Mouse (Mus musculus) subcutaneous adipose tissue, adult 2 months (tissue): ENCODE data around the gene Prss54. TPM values are rescaled to one million over a fixed set of nuclear protein-coding genes. Genes with fewer than 3 reads are reported as not detected.

ENCODE experiments used
- polyA plus RNA-seq: library from polyadenylated mRNA; depleted of rRNA; stranded (reverse); fragments of >200 nt; gene quantifications from 2 replicates; pipeline ENCODE4 v1.2.3, GENCODE M21; 2012; ENCODE audit warnings: low replicate concordance; rRNA removed

The Prss54 gene
- polyA plus RNA-seq = not detected in 2 replicates

DNA sequence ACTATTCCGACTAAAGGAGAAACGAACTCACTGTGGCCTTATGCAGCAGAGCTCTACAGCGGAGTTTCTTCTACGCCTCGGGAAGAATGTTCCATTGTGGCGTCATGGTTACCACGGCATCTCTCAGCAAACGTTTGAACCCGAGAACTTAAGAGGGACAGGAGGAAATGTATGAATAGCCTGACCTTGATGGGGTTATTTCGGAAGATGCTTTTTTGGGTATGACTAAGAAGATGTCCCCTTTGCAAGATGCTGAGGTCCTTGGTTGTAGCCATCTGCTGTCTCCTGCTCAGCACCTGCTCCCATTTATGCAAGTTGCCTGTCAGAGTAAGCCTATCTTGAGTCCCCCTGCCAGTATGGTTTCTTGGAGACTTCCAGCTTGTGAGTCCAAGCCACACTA is at the start of gene Prss54:
TSS of gene Prss54 (minus strand) at position 101 of the 400 bp plus-strand sequence.

DNA sequence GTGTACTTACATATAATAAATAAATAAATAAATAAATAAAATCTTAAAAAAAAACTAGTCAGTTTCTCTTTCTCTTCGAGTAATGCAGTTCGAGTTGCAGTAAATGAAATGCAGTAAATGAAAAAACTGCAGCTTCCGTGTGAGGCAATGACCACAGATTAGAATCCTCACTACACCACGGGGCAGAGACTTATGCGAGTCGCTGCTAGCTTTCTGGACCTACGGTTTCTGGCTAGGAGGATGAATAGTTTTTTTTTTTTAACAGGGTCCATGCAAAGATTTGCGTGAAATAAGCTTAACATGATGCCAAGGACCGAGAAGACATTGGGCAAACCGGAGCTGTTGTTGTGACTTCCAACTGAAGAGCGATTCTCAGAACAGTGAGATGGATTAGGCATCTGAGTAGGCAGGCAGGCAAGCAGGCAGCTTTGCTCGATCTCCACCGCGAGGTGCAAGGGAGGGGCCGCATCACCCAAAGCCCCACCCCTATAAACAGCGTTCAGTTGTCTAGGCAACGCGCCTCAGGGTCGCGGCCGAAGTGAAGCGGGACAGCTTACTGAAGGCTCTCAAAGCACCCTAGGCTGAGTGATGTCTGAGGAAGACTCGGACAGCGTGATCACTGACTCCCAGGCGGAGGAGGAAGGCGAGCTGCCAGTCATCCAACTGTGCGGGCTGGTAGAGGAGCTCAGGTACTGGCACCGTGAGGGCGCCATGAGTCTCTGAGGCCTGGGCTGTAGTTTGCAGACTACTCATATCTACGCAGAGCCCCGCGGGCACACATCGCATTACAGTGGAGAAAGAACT is 42.4 kb downstream of the Prss54 start, which contains the start of gene Ccdc113:
TSS of gene Ccdc113 (plus strand) at position 502 of the 804 bp plus-strand sequence.

Other genes starting within 250 kb of the Prss54 start
- gene Zfp319, start 244.4 kb downstream of the Prss54 start, polyA plus RNA-seq = 6.8 and 14.3 TPM in 2 replicates
- 25.8 and 38.7 TPM in 2 replicates for gene Usb1, start 244.1 kb downstream of the Prss54 start, polyA plus RNA-seq
- gene Mmp15, start 224.1 kb downstream of the Prss54 start, polyA plus RNA-seq = 18.3 and 30.4 TPM in 2 replicates
- 38.8 and 85.9 TPM in 2 replicates for gene Cfap20, start 141.5 kb downstream of the Prss54 start, polyA plus RNA-seq
- 26.7 and 34.3 TPM in 2 replicates for gene Csnk2a2, start 86.3 kb downstream of the Prss54 start, polyA plus RNA-seq
- gene Ccdc113, start 42.3 kb downstream of the Prss54 start, polyA plus RNA-seq = 0.27 TPM in 1 of 2 replicates, not detected in the other
- gene Gins3, start 57.1 kb upstream of the Prss54 start, polyA plus RNA-seq = 1.3 and 4.2 TPM in 2 replicates
- gene Ndrg4, start 100.6 kb upstream of the Prss54 start, polyA plus RNA-seq = 18.1 and 46.3 TPM in 2 replicates
- gene Setd6, start 139.5 kb upstream of the Prss54 start, polyA plus RNA-seq = 9.6 and 16.5 TPM in 2 replicates
- gene Cnot1, start 231.1 kb upstream of the Prss54 start, polyA plus RNA-seq = 62.1 and 132 TPM in 2 replicates
- 33.5 and 44.4 TPM in 2 replicates for gene Sap18b, start 249.0 kb upstream of the Prss54 start, polyA plus RNA-seq